Mouse (Mus musculus) cortical plate, adult 2 months (tissue): Measurements from ENCODE around the gene Cox15. TPM values are rescaled to one million over a fixed set of nuclear protein-coding genes. Genes with fewer than 3 reads are reported as not detected.

Source experiments
- H3K27ac ChIP-seq: fragments of 200-500 bp; 2 replicates; pipeline ENCODE4 v1.5.1; 2012; ENCODE audit warnings: low read length, control low read depth, inconsistent platforms; ENCODE audit not compliant: insufficient read depth
- H3K4me1 ChIP-seq: fragments of 200-500 bp; 2 replicates; pipeline ENCODE4 v1.6.1; 2011; ENCODE audit warnings: low read length; ENCODE audit not compliant: control insufficient read depth, insufficient read depth
- H3K4me3 ChIP-seq: fragments of 200-500 bp; 2 replicates; pipeline ENCODE4 v1.5.1; 2011; ENCODE audit warnings: mild to moderate bottlenecking, low read length, control low read depth; ENCODE audit not compliant: insufficient read depth
- CTCF ChIP-seq: fragments of 200-500 bp; IDR thresholded peaks from 2 replicates; pipeline ENCODE4 v1.5.1; 2011; ENCODE audit warnings: mild to moderate bottlenecking, control low read depth, low read length; ENCODE audit not compliant: insufficient read depth; ENCODE audit errors: extremely low read depth
- POLR2A ChIP-seq: fragments of 200-500 bp; IDR thresholded peaks from 2 replicates; pipeline ENCODE4 v1.6.1; 2011; ENCODE audit warnings: mild to moderate bottlenecking, low read length, control low read depth; ENCODE audit not compliant: insufficient read depth; ENCODE audit errors: extremely low read depth
- polyA plus RNA-seq: library from polyadenylated mRNA; depleted of rRNA; stranded (reverse); fragments of >200 nt; gene quantifications from 2 replicates; pipeline ENCODE4 v1.2.3, GENCODE M21; 2012

Cox15 gene
- polyA plus RNA-seq, 1 experiment, result 15.1 TPM

DNA sequence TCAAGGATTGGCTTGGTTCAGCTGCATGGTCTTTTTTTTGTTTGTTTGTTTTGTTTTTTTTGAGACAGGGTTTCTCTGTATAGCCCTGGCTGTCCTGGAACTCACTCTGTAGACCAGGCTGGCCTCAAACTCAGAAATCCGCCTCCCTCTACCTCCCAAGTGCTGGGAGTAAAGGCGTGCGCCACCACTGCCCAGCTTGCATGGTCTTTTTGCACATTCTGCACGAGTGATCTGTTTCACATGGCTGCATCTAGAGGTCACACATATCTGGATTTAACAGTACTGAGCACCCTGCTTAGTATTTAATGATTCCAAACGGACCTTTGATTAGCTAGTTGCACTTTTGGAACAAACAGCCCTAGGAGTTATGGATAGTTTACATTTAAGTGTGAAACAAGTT is 40.8 kb downstream of the Cox15 start:
- no peaks in the 10 kb centered on the region for H3K4me1 ChIP-seq
- TF ChIP-seq CTCF (no peak), POLR2A (no peak)
- no peak overlapping the region for H3K4me3 ChIP-seq
- H3K27ac ChIP-seq, result no peak overlapping the region

DNA sequence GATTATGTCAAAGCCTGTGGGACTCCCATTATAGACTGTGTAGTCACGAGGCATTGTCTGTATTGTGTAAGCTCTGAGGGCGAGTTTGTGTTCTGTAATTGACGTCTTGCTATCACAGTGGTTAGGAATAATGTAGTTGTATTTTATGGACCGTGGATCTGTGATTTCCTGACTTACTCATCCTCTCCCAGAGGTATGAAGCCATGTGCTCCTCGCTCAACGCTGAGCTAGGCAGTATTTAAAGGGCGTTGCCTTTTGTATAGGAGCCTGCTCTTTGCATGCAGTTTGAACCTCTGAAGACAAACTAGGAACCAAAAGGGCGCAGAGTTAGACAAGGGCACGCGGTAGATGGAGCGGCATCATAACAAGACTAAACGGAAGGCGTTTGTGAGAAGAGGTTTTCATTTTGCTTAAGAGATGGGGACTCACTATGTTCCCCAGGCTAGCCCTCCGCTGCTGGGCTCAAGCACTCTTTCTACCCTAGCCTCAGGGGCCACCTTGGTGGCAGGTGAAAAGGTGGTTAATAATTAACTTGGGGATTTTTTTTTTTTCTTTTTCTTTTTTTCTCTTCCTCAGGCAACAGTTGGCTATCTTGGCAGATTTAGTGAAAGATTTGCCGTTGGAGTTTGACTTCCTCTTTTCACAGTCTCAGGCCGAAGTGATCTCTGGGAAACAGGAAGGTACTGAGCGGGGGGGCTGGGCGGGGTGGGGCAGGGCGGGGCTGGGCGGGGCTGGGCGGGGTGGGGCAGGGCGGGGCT is 41.5 kb downstream of the Cox15 start:
- Histone ChIP-seq H3K4me3 (no peak overlapping the region), H3K27ac (no peak overlapping the region), H3K4me1 (no peaks in the 10 kb centered on the region)
- TF ChIP-seq CTCF (no peak), POLR2A (no peak)

GRCm38 (mm10) chr19:43709317-43709716 is 43.5 kb downstream of the Cox15 start:
- Histone ChIP-seq H3K4me3 (no peak overlapping the region), H3K27ac (no peak overlapping the region), H3K4me1 (no peaks in the 10 kb centered on the region)
- no peak for TF ChIP-seq CTCF
- no peak for TF ChIP-seq POLR2A

GRCm38 (mm10) chr19:43708206-43708605 is 44.6 kb downstream of the Cox15 start:
- no peak overlapping the region for H3K4me3 ChIP-seq
- no peak overlapping the region for H3K27ac ChIP-seq
- TF ChIP-seq CTCF (no peak), POLR2A (no peak)
- H3K4me1 ChIP-seq, result no peaks in the 10 kb centered on the region

- TF ChIP-seq POLR2A, result no peak
- no peak for TF ChIP-seq CTCF
- peaks cover 2% of the 10 kb centered on the region; the same call in 1 of the 2 replicates for H3K4me1 ChIP-seq
- no peak overlapping the region for H3K4me3 ChIP-seq
- H3K27ac ChIP-seq, result no peak overlapping the region
Measured at GRCm38 (mm10) chr19:43704787-43705497, 47.9 kb downstream of the Cox15 start.

DNA sequence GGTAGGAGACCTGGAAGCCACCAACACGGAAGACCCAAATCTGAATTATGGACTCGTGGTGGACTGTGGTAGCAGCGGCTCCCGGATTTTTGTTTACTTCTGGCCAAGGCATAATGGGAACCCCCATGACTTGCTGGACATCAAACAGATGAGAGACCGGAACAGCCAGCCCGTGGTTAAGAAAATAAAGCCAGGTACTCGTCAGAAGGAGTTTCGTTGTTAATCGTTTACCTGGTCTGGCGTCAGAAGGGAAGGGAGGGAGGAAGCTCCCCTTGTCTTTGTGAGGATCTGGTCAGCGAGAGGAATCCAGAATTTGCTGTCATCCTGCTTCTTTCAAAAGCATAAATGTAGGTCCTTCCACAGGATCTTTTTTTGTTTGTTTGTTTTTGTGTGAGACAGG is 48.6 kb downstream of the Cox15 start:
- Histone ChIP-seq H3K4me3 (no peak overlapping the region), H3K4me1 (peaks cover 4% of the 10 kb centered on the region; the same call in 1 of the 2 replicates), H3K27ac (no peak overlapping the region)
- TF ChIP-seq POLR2A, result no peak
- no peak for TF ChIP-seq CTCF

DNA sequence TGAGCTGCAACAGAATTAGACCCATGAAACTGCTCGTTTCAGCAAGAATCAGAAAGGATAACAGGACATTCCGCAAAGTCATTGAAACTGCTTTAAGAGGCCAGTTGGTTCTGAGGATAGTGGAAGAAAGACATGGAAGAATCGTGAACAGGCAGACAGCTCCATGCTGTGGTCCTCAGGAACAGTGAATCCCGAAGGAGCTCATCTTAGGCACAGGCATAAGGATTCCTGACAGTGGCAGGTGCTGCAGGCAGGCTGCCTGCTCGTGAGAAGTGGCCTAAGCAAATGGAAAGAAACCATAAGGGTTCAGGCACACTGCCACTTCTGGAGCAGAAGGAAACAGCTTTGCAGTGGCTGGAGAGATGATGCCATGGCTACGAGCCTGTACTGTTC is 53.0 kb downstream of the Cox15 start:
- 0 out of 2 replicates have a peak, but pooled peaks have one; percentile 6 for TF ChIP-seq POLR2A
- TF ChIP-seq CTCF, result no peak
- no peak overlapping the region for H3K4me3 ChIP-seq
- peaks cover 12% of the 10 kb centered on the region for H3K4me1 ChIP-seq
- peak overlapping the region; percentile 68 for H3K27ac ChIP-seq

- Histone ChIP-seq H3K4me1 (peaks cover 12% of the 10 kb centered on the region), H3K4me3 (no peak overlapping the region), H3K27ac (peak overlapping the region; percentile 68)
- TF ChIP-seq POLR2A, result no peak
Measured at GRCm38 (mm10) chr19:43699021-43699762, 53.6 kb downstream of the Cox15 start.

DNA sequence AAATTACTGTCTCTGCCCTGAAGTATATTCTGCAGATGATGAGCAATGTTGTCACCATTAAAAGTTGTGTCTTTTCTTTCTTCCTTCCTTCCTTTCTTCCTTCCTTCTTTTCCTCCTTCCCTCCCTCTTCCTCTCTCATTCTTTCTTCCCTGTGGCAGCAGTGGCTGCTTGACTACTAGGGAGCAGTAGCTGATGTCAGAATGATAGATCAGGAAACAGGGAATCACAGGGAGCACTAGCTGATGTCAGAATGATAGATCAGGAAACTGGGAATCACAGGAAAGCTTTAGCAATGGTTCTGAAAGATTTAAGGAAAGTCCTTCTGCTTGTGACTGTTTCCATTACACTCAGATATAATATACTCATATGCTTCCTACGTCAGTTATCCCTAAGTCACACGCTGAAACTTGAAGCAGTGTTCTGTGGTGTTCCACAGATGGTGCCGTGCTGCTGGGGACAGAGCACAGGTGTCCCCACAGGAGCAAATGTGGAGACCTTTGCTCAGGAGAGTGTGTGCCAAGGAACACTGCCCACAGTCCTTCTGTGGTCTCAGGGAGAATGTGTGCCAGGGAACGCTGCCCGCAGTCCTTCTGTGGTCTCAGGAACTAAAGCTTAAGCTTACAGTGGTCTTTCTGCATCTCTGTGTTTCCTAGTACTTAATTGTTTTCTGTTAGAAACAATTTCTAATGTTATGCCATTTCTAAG is 55.0 kb downstream of the Cox15 start:
- Histone ChIP-seq H3K4me3 (no peak overlapping the region), H3K27ac (no peak overlapping the region), H3K4me1 (peaks cover 14% of the 10 kb centered on the region)
- TF ChIP-seq CTCF, result no peak
- no peak for TF ChIP-seq POLR2A
